Mouse (Mus musculus) intestine, embryonic 14.5 days (tissue): ENCODE data around the gene Sema6d. TPM values are rescaled to one million over a fixed set of nuclear protein-coding genes. Genes with fewer than 3 reads are reported as not detected.

Experiments used
- ATAC-seq: fragments of 200-750 bp; cut with Nextera tagmentation; replicated peaks from 2 replicates; pipeline ENCODE4 v1.8.0; 2017; ENCODE audit warnings: low read depth, moderate number of reproducible peaks, moderate TSS enrichment, moderate library complexity; ENCODE audit not compliant: low FRiP score, low TSS enrichment
- DNase-seq: peaks from one replicate; pipeline ENCODE4 v3.0.0-alpha.2; 2018; ENCODE audit warnings: low spot score
- H3K27ac ChIP-seq: fragments of 300-500 bp; sonication (generic); 2 replicates; pipeline ENCODE4 v1.5.1; 2014; ENCODE audit warnings: low read depth, mild to moderate bottlenecking, control low read depth
- H3K27me3 ChIP-seq: fragments of 300-500 bp; sonication (generic); replicated peaks from 2 replicates; pipeline ENCODE4 v1.6.1; 2014; ENCODE audit warnings: low read length, control low read depth; ENCODE audit not compliant: control insufficient read depth, insufficient read depth
- H3K36me3 ChIP-seq: fragments of 300-500 bp; sonication (generic); 2 replicates; pipeline ENCODE4 v1.6.1; 2014; ENCODE audit warnings: low read length, control low read depth; ENCODE audit not compliant: control insufficient read depth, insufficient read depth
- H3K4me1 ChIP-seq: fragments of 300-500 bp; sonication (generic); replicated peaks from 2 replicates; pipeline ENCODE4 v1.6.1; 2014; ENCODE audit warnings: low read length, control low read depth, mixed read lengths; ENCODE audit not compliant: control insufficient read depth, insufficient read depth
- H3K4me2 ChIP-seq: fragments of 300-500 bp; sonication (generic); 2 replicates; pipeline ENCODE4 v1.6.1; 2014; ENCODE audit warnings: low read length
- H3K4me3 ChIP-seq: fragments of 300-500 bp; sonication (generic); 2 replicates; pipeline ENCODE4 v1.5.1; 2014; ENCODE audit warnings: low read depth, low read length, control low read depth, mixed read lengths
- H3K9ac ChIP-seq: fragments of 300-500 bp; sonication (generic); 2 replicates; pipeline ENCODE4 v1.6.1; 2014; ENCODE audit warnings: mild to moderate bottlenecking, low read length
- H3K9me3 ChIP-seq: fragments of 300-500 bp; sonication (generic); 2 replicates; pipeline ENCODE4 v1.6.1; 2016; ENCODE audit warnings: low read length, control low read depth; ENCODE audit not compliant: control insufficient read depth
- WGBS: fragments of 180-500 bp; shearing (Covaris S2); extraction: QIAGEN DNeasy Blood & Tissue Kit; methylation state at CpG from one replicate; pipeline ENCODE4 v1.1.7; 2014; 5-methylcytosine and 5-hydroxymethylcytosine counted together
- polyA plus RNA-seq: library from polyadenylated mRNA; unstranded; fragments of >200 nt; fragmentation: Nextera tagmentation; extraction: Ambion mirVana; gene quantifications from 2 replicates; pipeline ENCODE4 v1.2.1, GENCODE M21; 2014

The Sema6d gene
- polyA plus RNA-seq, 1 experiment from 2014 or later, result 17.7 TPM

GRCm38 (mm10) chr2:124141510-124142044 lies 51.8 kb downstream of the Sema6d start:
- DNase-seq (no peak), ATAC-seq (no peak)
- no peaks in the 10 kb centered on the region for H3K9me3 ChIP-seq
- H3K4me1 ChIP-seq, result no peaks in the 10 kb centered on the region
- H3K36me3 ChIP-seq, result no peaks in the 10 kb centered on the region
- no peak overlapping the region for H3K4me3 ChIP-seq
- H3K9ac ChIP-seq, result no peak overlapping the region
- no peaks in the 10 kb centered on the region for H3K27me3 ChIP-seq
- no peak overlapping the region for H3K27ac ChIP-seq
- H3K4me2 ChIP-seq, result no peak overlapping the region
- WGBS, result 61% methylated on average over 3 of the region's 3 CpGs

- 48% methylated on average over 1 of the region's 1 CpGs for WGBS
- Histone ChIP-seq H3K9me3 (no peaks in the 10 kb centered on the region), H3K9ac (no peak overlapping the region), H3K27me3 (no peaks in the 10 kb centered on the region), H3K4me1 (no peaks in the 10 kb centered on the region), H3K4me2 (no peak overlapping the region), H3K4me3 (no peak overlapping the region), H3K36me3 (no peaks in the 10 kb centered on the region), H3K27ac (no peak overlapping the region)
- no peak for DNase-seq
- ATAC-seq, result no peak
Observed at GRCm38 (mm10) chr2:124145528-124145927, 55.8 kb downstream of the Sema6d start.

GRCm38 (mm10) chr2:124158158-124158557 lies 68.4 kb downstream of the Sema6d start:
- DNase-seq (no peak), ATAC-seq (no peak)
- no peaks in the 10 kb centered on the region for H3K27me3 ChIP-seq
- 29% methylated on average over 1 of the region's 1 CpGs for WGBS
- H3K27ac ChIP-seq, result no peak overlapping the region
- H3K4me1 ChIP-seq, result 0 out of 2 replicates have a peak, but pooled peaks cover 2% of the 10 kb centered on the region
- H3K36me3 ChIP-seq, result no peaks in the 10 kb centered on the region
- no peak overlapping the region for H3K4me2 ChIP-seq
- no peak overlapping the region for H3K9ac ChIP-seq
- H3K9me3 ChIP-seq, result no peaks in the 10 kb centered on the region
- no peak overlapping the region for H3K4me3 ChIP-seq

GRCm38 (mm10) chr2:124162001-124162599 lies 72.3 kb downstream of the Sema6d start:
- Histone ChIP-seq H3K4me1 (0 out of 2 replicates have a peak, but pooled peaks cover 2% of the 10 kb centered on the region), H3K9me3 (no peaks in the 10 kb centered on the region), H3K27ac (no peak overlapping the region), H3K9ac (no peak overlapping the region), H3K36me3 (no peaks in the 10 kb centered on the region), H3K27me3 (no peaks in the 10 kb centered on the region), H3K4me3 (no peak overlapping the region), H3K4me2 (no peak overlapping the region)
- 48% methylated on average over 7 of the region's 7 CpGs for WGBS
- DNase-seq (no peak), ATAC-seq (no peak)

DNA sequence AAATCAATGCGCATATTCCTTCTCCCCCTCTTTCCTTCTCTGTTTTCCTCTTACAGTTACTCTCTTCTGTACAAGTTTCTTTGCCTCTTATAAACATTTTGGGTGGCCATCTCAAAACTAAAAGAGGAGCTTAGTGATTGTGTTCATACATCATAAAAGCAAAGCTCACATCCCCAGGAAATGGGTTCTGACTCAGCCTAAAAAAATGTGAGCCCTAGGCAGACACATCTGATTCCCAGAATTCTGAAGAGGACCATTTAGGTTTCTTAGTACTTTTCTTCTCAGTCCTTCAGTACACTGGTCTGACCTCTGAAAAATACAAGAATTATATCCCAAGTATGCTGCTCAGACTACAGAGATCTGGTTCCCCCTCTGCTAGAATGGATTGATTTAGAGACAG lies 78.6 kb downstream of the Sema6d start:
- Histone ChIP-seq H3K4me2 (no peak overlapping the region), H3K4me3 (no peak overlapping the region), H3K27ac (no peak overlapping the region), H3K9me3 (no peaks in the 10 kb centered on the region), H3K4me1 (no peaks in the 10 kb centered on the region), H3K36me3 (no peaks in the 10 kb centered on the region), H3K9ac (no peak overlapping the region), H3K27me3 (no peaks in the 10 kb centered on the region)
- DNase-seq (no peak), ATAC-seq (no peak)
- WGBS, result 93% methylated on average over 1 of the region's 1 CpGs

GRCm38 (mm10) chr2:124171718-124172117 lies 81.9 kb downstream of the Sema6d start:
- no peaks in the 10 kb centered on the region for H3K9me3 ChIP-seq
- DNase-seq, result no peak
- H3K4me2 ChIP-seq, result no peak overlapping the region
- H3K4me3 ChIP-seq, result no peak overlapping the region
- H3K27me3 ChIP-seq, result no peaks in the 10 kb centered on the region
- no peak overlapping the region for H3K9ac ChIP-seq
- H3K4me1 ChIP-seq, result no peaks in the 10 kb centered on the region
- no peaks in the 10 kb centered on the region for H3K36me3 ChIP-seq
- H3K27ac ChIP-seq, result no peak overlapping the region
- no peak for ATAC-seq
- WGBS, result 84% methylated on average over 3 of the region's 3 CpGs

DNA sequence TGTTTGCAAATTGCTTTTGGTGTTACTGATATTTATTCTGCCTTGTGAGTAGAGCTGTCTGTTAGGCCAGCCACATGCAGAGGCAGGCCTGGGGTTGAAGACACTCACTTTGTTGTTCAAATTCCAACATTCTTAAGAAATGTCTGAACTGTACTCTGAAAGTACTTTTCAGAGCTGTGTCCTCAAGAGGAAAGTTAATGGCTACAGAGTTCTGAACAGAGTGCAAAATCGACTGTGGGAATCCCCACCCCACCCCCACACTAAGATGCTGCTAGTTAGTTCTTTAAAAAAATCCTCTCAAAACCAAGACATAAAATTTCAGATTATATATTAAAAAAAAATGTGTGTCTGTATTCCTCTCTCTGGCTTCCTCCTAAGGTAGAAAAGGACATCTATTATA lies 86.5 kb downstream of the Sema6d start:
- H3K9me3 ChIP-seq, result no peaks in the 10 kb centered on the region
- H3K27me3 ChIP-seq, result no peaks in the 10 kb centered on the region
- no peaks in the 10 kb centered on the region for H3K4me1 ChIP-seq
- ATAC-seq (no peak), DNase-seq (no peak)
- H3K27ac ChIP-seq, result no peak overlapping the region
- no peaks in the 10 kb centered on the region for H3K36me3 ChIP-seq
- WGBS, result 42% methylated on average over 1 of the region's 1 CpGs
- no peak overlapping the region for H3K9ac ChIP-seq
- H3K4me3 ChIP-seq, result no peak overlapping the region
- no peak overlapping the region for H3K4me2 ChIP-seq

- H3K4me3 ChIP-seq, result no peak overlapping the region
- H3K36me3 ChIP-seq, result no peaks in the 10 kb centered on the region
- WGBS, result 66% methylated on average over 4 of the region's 4 CpGs
- H3K27me3 ChIP-seq, result no peaks in the 10 kb centered on the region
- no peak overlapping the region for H3K9ac ChIP-seq
- H3K4me1 ChIP-seq, result no peaks in the 10 kb centered on the region
- no peaks in the 10 kb centered on the region for H3K9me3 ChIP-seq
- ATAC-seq (no peak), DNase-seq (no peak)
- no peak overlapping the region for H3K4me2 ChIP-seq
- H3K27ac ChIP-seq, result no peak overlapping the region
Observed at GRCm38 (mm10) chr2:124176711-124177169, 87.0 kb downstream of the Sema6d start.

DNA sequence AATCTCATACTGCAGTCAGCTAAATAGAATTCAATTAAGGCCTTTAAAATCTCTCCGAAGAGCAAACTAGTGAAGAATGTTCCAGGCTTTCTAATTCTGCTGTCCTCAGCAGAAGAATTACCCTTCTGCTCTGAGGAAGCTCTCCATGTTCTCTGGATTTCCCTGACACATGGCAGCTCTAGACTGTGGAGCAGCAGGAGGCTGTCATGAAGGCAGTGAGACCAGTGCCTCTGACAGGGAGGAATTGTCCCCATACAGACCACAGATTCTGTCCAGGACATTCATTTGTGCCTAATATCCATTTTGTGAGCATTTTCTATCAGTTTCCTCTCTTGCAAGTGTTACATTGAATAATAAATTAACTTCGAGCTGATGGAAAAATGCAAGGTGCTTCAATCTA lies 99.5 kb downstream of the Sema6d start:
- no peaks in the 10 kb centered on the region for H3K9me3 ChIP-seq
- ATAC-seq (no peak), DNase-seq (no peak)
- no peaks in the 10 kb centered on the region for H3K4me1 ChIP-seq
- H3K4me3 ChIP-seq, result no peak overlapping the region
- H3K27ac ChIP-seq, result no peak overlapping the region
- no peaks in the 10 kb centered on the region for H3K36me3 ChIP-seq
- no peaks in the 10 kb centered on the region for H3K27me3 ChIP-seq
- no peak overlapping the region for H3K4me2 ChIP-seq
- no peak overlapping the region for H3K9ac ChIP-seq
- WGBS, result 85% methylated on average over 2 of the region's 2 CpGs
